Mouse (Mus musculus) E14TG2a.4 (cell line): ENCODE results near the gene Tcf15.

ENCODE experiments used
- H3K27me3 ChIP-seq: 2 replicates; pipeline ENCODE4 v1.6.1; 2014; ENCODE audit warnings: low read length, control low read depth; ENCODE audit not compliant: insufficient read depth
- H3K36me3 ChIP-seq: 2 replicates; pipeline ENCODE4 v1.6.1; 2014; ENCODE audit warnings: low read length, control low read depth; ENCODE audit not compliant: insufficient read depth
- H3K4me1 ChIP-seq: replicated peaks from 2 replicates; pipeline ENCODE4 v1.6.1; 2014; ENCODE audit warnings: low read depth, low read length, control low read depth
- H3K4me3 ChIP-seq: replicated peaks from 2 replicates; pipeline ENCODE4 v1.5.1; 2014; ENCODE audit warnings: mild to moderate bottlenecking, low read length
- H3K9me3 ChIP-seq: 2 replicates; pipeline ENCODE4 v1.6.1; 2014; ENCODE audit warnings: low read length, control low read depth
- CTCF ChIP-seq: conservative IDR thresholded peaks from 2 replicates; pipeline ENCODE4 v1.5.1; 2014; ENCODE audit warnings: low read length
- NANOG ChIP-seq: IDR thresholded peaks from 2 replicates; pipeline ENCODE4 v1.6.1; 2014; ENCODE audit warnings: borderline replicate concordance, low read length, mixed read lengths
- POU5F1 ChIP-seq: IDR thresholded peaks from 2 replicates; pipeline ENCODE4 v1.6.1; 2014; ENCODE audit warnings: low read length, borderline replicate concordance

The Tcf15 gene

GRCm38 (mm10) chr2:152105318-152106224 is 37.8 kb upstream of the Tcf15 start, which contains the start of gene Srxn1:
Srxn1 (plus strand) TSS chr2:152105516.
- H3K4me3 ChIP-seq, result peak within 1 kb of the TSS; percentile 89
- H3K27me3 ChIP-seq, result peaks cover 23% of the 10 kb centered on the region
- no peak for TF ChIP-seq NANOG
- no peak for TF ChIP-seq CTCF
- no peak for TF ChIP-seq POU5F1
- peaks cover 41% of the 10 kb centered on the region for H3K36me3 ChIP-seq
- peaks cover 52% of the 10 kb centered on the region for H3K4me1 ChIP-seq
- peaks cover 7% of the 10 kb centered on the region for H3K9me3 ChIP-seq

- Histone ChIP-seq H3K36me3 (peaks cover 46% of the 10 kb centered on the region), H3K4me1 (peaks cover 47% of the 10 kb centered on the region), H3K4me3 (peak overlapping the region; percentile 89), H3K9me3 (peaks cover 7% of the 10 kb centered on the region), H3K27me3 (peaks cover 23% of the 10 kb centered on the region)
- TF ChIP-seq NANOG (no peak), POU5F1 (no peak), CTCF (no peak)
Measured at GRCm38 (mm10) chr2:152106225-152106595, 37.2 kb upstream of the Tcf15 start.

- peaks cover 46% of the 10 kb centered on the region for H3K36me3 ChIP-seq
- peak overlapping the region; percentile 89 for H3K4me3 ChIP-seq
- peaks cover 46% of the 10 kb centered on the region for H3K4me1 ChIP-seq
- H3K9me3 ChIP-seq, result peaks cover 7% of the 10 kb centered on the region
- peaks cover 21% of the 10 kb centered on the region for H3K27me3 ChIP-seq
- no peak for TF ChIP-seq CTCF
- no peak for TF ChIP-seq NANOG
- TF ChIP-seq POU5F1, result no peak
Measured at GRCm38 (mm10) chr2:152106597-152106996, 36.8 kb upstream of the Tcf15 start.

- TF ChIP-seq CTCF (no peak), NANOG (no peak), POU5F1 (no peak)
- Histone ChIP-seq H3K36me3 (peaks cover 46% of the 10 kb centered on the region), H3K4me1 (peaks cover 56% of the 10 kb centered on the region), H3K4me3 (no peak overlapping the region), H3K9me3 (peaks cover 7% of the 10 kb centered on the region), H3K27me3 (peaks cover 7% of the 10 kb centered on the region)
Measured at GRCm38 (mm10) chr2:152108702-152109101, 34.7 kb upstream of the Tcf15 start.

- Histone ChIP-seq H3K4me1 (peaks cover 63% of the 10 kb centered on the region), H3K27me3 (peaks cover 6% of the 10 kb centered on the region), H3K4me3 (no peak overlapping the region), H3K36me3 (peaks cover 46% of the 10 kb centered on the region), H3K9me3 (peaks cover 7% of the 10 kb centered on the region)
- TF ChIP-seq CTCF (no peak), NANOG (no peak), POU5F1 (no peak)
Measured at GRCm38 (mm10) chr2:152109386-152109785, 34.0 kb upstream of the Tcf15 start.

GRCm38 (mm10) chr2:152111311-152111710 is 32.0 kb upstream of the Tcf15 start:
- Histone ChIP-seq H3K27me3 (no peaks in the 10 kb centered on the region), H3K4me1 (peaks cover 67% of the 10 kb centered on the region), H3K9me3 (peaks cover 7% of the 10 kb centered on the region), H3K36me3 (peaks cover 46% of the 10 kb centered on the region), H3K4me3 (no peak overlapping the region)
- TF ChIP-seq NANOG (no peak), CTCF (no peak), POU5F1 (no peak)

GRCm38 (mm10) chr2:152111920-152112319 is 31.4 kb upstream of the Tcf15 start:
- peaks cover 41% of the 10 kb centered on the region for H3K36me3 ChIP-seq
- no peak overlapping the region for H3K4me3 ChIP-seq
- H3K9me3 ChIP-seq, result peaks cover 7% of the 10 kb centered on the region
- no peaks in the 10 kb centered on the region for H3K27me3 ChIP-seq
- H3K4me1 ChIP-seq, result peaks cover 64% of the 10 kb centered on the region
- peak; percentile 95 for TF ChIP-seq CTCF
- TF ChIP-seq NANOG, result no peak
- no peak for TF ChIP-seq POU5F1

- no peak for TF ChIP-seq NANOG
- TF ChIP-seq CTCF, result no peak
- TF ChIP-seq POU5F1, result no peak
- H3K36me3 ChIP-seq, result peaks cover 36% of the 10 kb centered on the region
- H3K4me1 ChIP-seq, result peaks cover 68% of the 10 kb centered on the region
- H3K27me3 ChIP-seq, result no peaks in the 10 kb centered on the region
- peaks cover 5% of the 10 kb centered on the region for H3K9me3 ChIP-seq
- no peak overlapping the region for H3K4me3 ChIP-seq
Measured at GRCm38 (mm10) chr2:152112490-152112889, 30.9 kb upstream of the Tcf15 start.

GRCm38 (mm10) chr2:152112970-152113369 is 30.4 kb upstream of the Tcf15 start:
- H3K27me3 ChIP-seq, result no peaks in the 10 kb centered on the region
- peaks cover 31% of the 10 kb centered on the region for H3K36me3 ChIP-seq
- no peak overlapping the region for H3K4me3 ChIP-seq
- peaks cover under 1% of the 10 kb centered on the region; the same call in 1 of the 2 replicates for H3K9me3 ChIP-seq
- peaks cover 69% of the 10 kb centered on the region for H3K4me1 ChIP-seq
- TF ChIP-seq CTCF, result no peak
